Mouse (Mus musculus) liver, adult 2 months (tissue): Measurements from ENCODE around the gene Vac14. TPM values are rescaled to one million over a fixed set of nuclear protein-coding genes. Genes with fewer than 3 reads are reported as not detected.

Source experiments
- DNase-seq: peaks from one replicate; pipeline ENCODE4 v3.0.0-alpha.2; 2011; ENCODE audit warnings: low read depth, low spot score; ENCODE audit errors: extremely low read depth
- H3K27ac ChIP-seq: fragments of 200-500 bp; replicated peaks from 2 replicates; pipeline ENCODE4 v1.5.1; 2012; ENCODE audit warnings: low read depth, mild to moderate bottlenecking, control low read depth, inconsistent platforms, low read length; ENCODE audit not compliant: insufficient read depth
- H3K27me3 ChIP-seq: fragments of 200-500 bp; 2 replicates; pipeline ENCODE4 v1.6.1; 2012; ENCODE audit warnings: mild to moderate bottlenecking, moderate library complexity, low read length, inconsistent platforms; ENCODE audit not compliant: control insufficient read depth, insufficient read depth
- H3K36me3 ChIP-seq: fragments of 200-500 bp; 2 replicates; pipeline ENCODE4 v1.6.1; 2012; ENCODE audit warnings: low read length, inconsistent platforms; ENCODE audit not compliant: control insufficient read depth, insufficient read depth
- H3K4me1 ChIP-seq: fragments of 200-500 bp; 2 replicates; pipeline ENCODE4 v1.6.1; 2011; ENCODE audit warnings: low read length; ENCODE audit not compliant: control insufficient read depth, insufficient read depth
- H3K4me3 ChIP-seq: fragments of 200-500 bp; 2 replicates; pipeline ENCODE4 v1.5.1; 2011; ENCODE audit warnings: low read depth, mild to moderate bottlenecking, control low read depth, low read length, moderate library complexity; ENCODE audit not compliant: insufficient read depth
- H3K79me2 ChIP-seq: fragments of 200-500 bp; 2 replicates; pipeline ENCODE4 v1.6.1; 2012; ENCODE audit warnings: inconsistent platforms, mild to moderate bottlenecking, low read length, moderate library complexity; ENCODE audit not compliant: control insufficient read depth, insufficient read depth
- H3K9ac ChIP-seq: fragments of 200-500 bp; 2 replicates; pipeline ENCODE4 v1.6.1; 2012; ENCODE audit warnings: low read depth, mild to moderate bottlenecking, control low read depth, inconsistent platforms, low read length
- CTCF ChIP-seq: fragments of 200-500 bp; IDR thresholded peaks from 2 replicates; pipeline ENCODE4 v1.5.1; 2011; ENCODE audit warnings: low read depth, low read length, control low read depth
- POLR2A ChIP-seq: fragments of 200-500 bp; IDR thresholded peaks from 2 replicates; pipeline ENCODE4 v1.6.1; 2011; ENCODE audit warnings: low read length, control low read depth; ENCODE audit not compliant: insufficient read depth; ENCODE audit errors: extremely low read depth
- WGBS: fragments of 180-500 bp; shearing (Covaris S2); methylation state at CpG from one replicate; pipeline ENCODE4 v1.1.7; 2018; 5-methylcytosine and 5-hydroxymethylcytosine counted together
- polyA plus RNA-seq: library from polyadenylated mRNA; depleted of rRNA; stranded (reverse); fragments of >200 nt; gene quantifications from 2 replicates; pipeline ENCODE4 v1.2.3, GENCODE M21; 2012
- total RNA-seq: library from RNA; depleted of rRNA; stranded (reverse); fragments of >200 nt; gene quantifications from 2 replicates; pipeline ENCODE4 v1.2.3, GENCODE M21; 2014

Gene Vac14
- total and polyA plus RNA-seq, 2 experiments = 6.7 to 25.0 TPM

- Histone ChIP-seq H3K4me3 (no peak overlapping the region), H3K36me3 (no peaks in the 10 kb centered on the region), H3K9ac (no peak overlapping the region), H3K27me3 (no peaks in the 10 kb centered on the region), H3K27ac (no peak overlapping the region), H3K79me2 (no peaks in the 10 kb centered on the region), H3K4me1 (no peaks in the 10 kb centered on the region)
- 92% methylated on average over 8 of the region's 8 CpGs for WGBS
- TF ChIP-seq CTCF (no peak), POLR2A (no peak)
- DNase-seq = no peak
These were observed 113.0 kb downstream of the Vac14 start for GRCm38 (mm10) chr8:110731346-110731859.

DNA sequence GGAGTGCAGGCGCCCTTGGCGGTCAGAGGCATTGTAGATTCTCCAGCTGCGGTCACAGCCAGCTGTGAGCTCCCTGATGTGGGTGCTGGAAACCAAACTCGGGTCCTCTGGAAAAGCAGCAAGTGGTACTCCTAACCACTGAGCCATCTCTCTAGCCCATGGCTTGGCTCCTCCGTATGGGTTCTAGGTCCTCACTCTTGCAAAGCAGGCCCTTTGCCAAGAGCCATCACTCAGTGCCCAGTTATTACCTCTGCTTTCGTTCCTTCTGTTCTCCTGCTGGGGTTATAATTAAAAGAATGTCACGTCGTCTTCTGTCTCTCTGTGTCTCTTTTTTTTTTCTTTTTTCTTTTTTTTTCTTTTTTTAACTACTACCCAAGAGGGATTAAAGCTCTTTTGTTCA is 114.7 kb downstream of the Vac14 start:
- no peak overlapping the region for H3K4me3 ChIP-seq
- WGBS = 90% methylated on average over 8 of the region's 8 CpGs
- H3K36me3 ChIP-seq = no peaks in the 10 kb centered on the region
- no peak for DNase-seq
- H3K79me2 ChIP-seq = no peaks in the 10 kb centered on the region
- no peak overlapping the region for H3K9ac ChIP-seq
- no peak for TF ChIP-seq POLR2A
- no peak for TF ChIP-seq CTCF
- no peak overlapping the region for H3K27ac ChIP-seq
- no peaks in the 10 kb centered on the region for H3K27me3 ChIP-seq
- no peaks in the 10 kb centered on the region for H3K4me1 ChIP-seq

DNA sequence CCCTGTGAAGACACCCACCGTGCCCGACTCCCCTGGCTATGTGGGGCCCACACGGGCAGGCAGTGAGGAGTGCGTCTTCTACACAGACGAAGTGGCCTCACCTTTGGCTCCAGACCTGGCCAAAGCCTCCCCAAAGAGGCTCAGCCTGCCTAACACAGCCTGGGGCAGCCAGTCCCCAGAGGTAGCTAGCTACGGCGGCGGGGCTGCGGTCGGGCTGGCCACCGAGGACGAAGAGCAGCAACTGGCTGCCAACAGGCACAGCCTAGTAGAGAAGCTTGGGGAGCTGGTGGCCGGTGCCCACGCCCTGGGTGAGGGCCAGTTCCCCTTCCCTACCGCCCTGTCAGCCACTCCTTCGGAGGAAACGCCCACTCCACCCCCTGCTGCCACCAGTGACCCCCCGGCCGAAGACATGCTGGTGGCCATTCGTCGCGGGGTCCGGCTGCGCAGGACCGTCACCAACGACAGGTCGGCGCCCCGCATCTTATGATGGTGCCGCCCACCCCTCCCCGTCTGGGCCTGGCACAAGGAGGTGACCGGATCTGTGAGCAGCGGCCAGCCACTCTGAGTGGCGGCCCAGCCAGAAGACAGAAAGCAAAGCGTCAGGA is 120.3 kb downstream of the Vac14 start:
- no peak overlapping the region for H3K27ac ChIP-seq
- no peak overlapping the region for H3K4me3 ChIP-seq
- no peaks in the 10 kb centered on the region for H3K79me2 ChIP-seq
- no peak for DNase-seq
- no peaks in the 10 kb centered on the region for H3K27me3 ChIP-seq
- TF ChIP-seq CTCF (no peak), POLR2A (no peak)
- H3K9ac ChIP-seq = no peak overlapping the region
- no peaks in the 10 kb centered on the region for H3K36me3 ChIP-seq
- 94% methylated on average over 35 of the region's 35 CpGs for WGBS
- no peaks in the 10 kb centered on the region for H3K4me1 ChIP-seq

- H3K9ac ChIP-seq = no peak overlapping the region
- no peaks in the 10 kb centered on the region for H3K79me2 ChIP-seq
- H3K4me1 ChIP-seq = no peaks in the 10 kb centered on the region
- WGBS = 88% methylated on average over 5 of the region's 5 CpGs
- H3K27ac ChIP-seq = no peak overlapping the region
- H3K27me3 ChIP-seq = no peaks in the 10 kb centered on the region
- no peaks in the 10 kb centered on the region for H3K36me3 ChIP-seq
- no peak for DNase-seq
- TF ChIP-seq CTCF (no peak), POLR2A (no peak)
- H3K4me3 ChIP-seq = no peak overlapping the region
These were observed 122.3 kb downstream of the Vac14 start for GRCm38 (mm10) chr8:110740629-110741175.

- Histone ChIP-seq H3K79me2 (no peaks in the 10 kb centered on the region), H3K27me3 (no peaks in the 10 kb centered on the region), H3K27ac (no peak overlapping the region), H3K9ac (no peak overlapping the region), H3K4me3 (no peak overlapping the region), H3K36me3 (no peaks in the 10 kb centered on the region), H3K4me1 (no peaks in the 10 kb centered on the region)
- WGBS = 70% methylated on average over 15 of the region's 15 CpGs
- no peak for TF ChIP-seq CTCF
- no peak for TF ChIP-seq POLR2A
- no peak for DNase-seq
These were observed 123.5 kb downstream of the Vac14 start for GRCm38 (mm10) chr8:110741816-110742451.

DNA sequence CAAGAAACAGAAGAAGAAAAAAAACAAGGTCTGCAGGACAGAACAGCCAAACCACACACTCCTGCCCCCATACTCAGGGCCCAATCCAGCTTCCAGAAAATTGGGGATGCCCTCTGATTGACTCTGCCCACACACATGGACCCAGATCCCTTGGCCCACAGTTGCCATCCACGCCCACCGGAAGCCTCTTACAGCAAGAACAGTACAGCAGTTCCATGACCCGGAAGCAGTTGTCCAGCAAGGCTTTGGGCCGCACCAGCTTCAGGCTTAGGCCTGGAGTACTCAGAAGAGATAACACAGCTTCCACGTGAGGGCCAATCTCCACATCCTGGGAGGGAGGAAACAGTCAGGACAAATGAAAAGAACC is 124.0 kb downstream of the Vac14 start:
- no peaks in the 10 kb centered on the region for H3K79me2 ChIP-seq
- no peak overlapping the region for H3K27ac ChIP-seq
- H3K4me1 ChIP-seq = no peaks in the 10 kb centered on the region
- TF ChIP-seq CTCF (no peak), POLR2A (no peak)
- H3K9ac ChIP-seq = no peak overlapping the region
- no peak for DNase-seq
- no peaks in the 10 kb centered on the region for H3K27me3 ChIP-seq
- WGBS = 79% methylated on average over 5 of the region's 5 CpGs
- H3K4me3 ChIP-seq = no peak overlapping the region
- H3K36me3 ChIP-seq = no peaks in the 10 kb centered on the region
